Mouse (Mus musculus) brown adipose tissue, adult 24 weeks (tissue): ENCODE measurements around the gene Edar. TPM values are rescaled to one million over a fixed set of nuclear protein-coding genes. Genes with fewer than 3 reads are reported as not detected.
"Not testable (repeated sequence)": the region's sequence is repeated elsewhere in the genome, so short reads cannot be mapped to it uniquely, and the experiment has no call there.

Source experiments
- H3K27ac ChIP-seq: fragments of 200-500 bp; replicated peaks from 2 replicates; pipeline ENCODE4 v1.5.1; 2012; ENCODE audit warnings: low read depth, mild to moderate bottlenecking, low read length
- H3K4me1 ChIP-seq: fragments of 200-500 bp; 2 replicates; pipeline ENCODE4 v1.6.1; 2012; ENCODE audit warnings: low read length, mixed read lengths; ENCODE audit not compliant: control insufficient read depth, insufficient read depth, insufficient read length
- H3K4me3 ChIP-seq: fragments of 200-500 bp; 2 replicates; pipeline ENCODE4 v1.5.1; 2012; ENCODE audit warnings: low read depth, mild to moderate bottlenecking, low read length, moderate library complexity; ENCODE audit not compliant: insufficient read depth
- polyA plus RNA-seq: library from polyadenylated mRNA; stranded (reverse); fragments of >200 nt; gene quantifications from 2 replicates; pipeline ENCODE4 v1.2.4, GENCODE M21; 2012; ENCODE audit not compliant: missing spikeins, insufficient read depth, insufficient read length

Gene Edar
- polyA plus RNA-seq, result not detected in 2 replicates

- H3K27ac ChIP-seq, result no peak within 1 kb of the TSS
- no peaks in the 10 kb centered on the region for H3K4me1 ChIP-seq
- H3K4me3 ChIP-seq, result no peak within 1 kb of the TSS
Measured at GRCm38 (mm10) chr10:58675533-58675932, at the start of gene Edar. TSS of gene Edar (minus strand) at chr10:58675654.

- H3K4me3 ChIP-seq, H3K27ac ChIP-seq, H3K4me1 ChIP-seq: not testable (repeated sequence)
Measured at GRCm38 (mm10) chr10:58718110-58718509, 42.7 kb upstream of the Edar start, which contains the start of gene Gm17542. TSS of gene Gm17542 (minus strand) at chr10:58718210.

- H3K4me3 ChIP-seq, result no peak overlapping the region
- no peak overlapping the region for H3K27ac ChIP-seq
- H3K4me1 ChIP-seq, result peaks cover 2% of the 10 kb centered on the region; the same call in 1 of the 2 replicates
Measured at GRCm38 (mm10) chr10:58714789-58715148, 39.3 kb upstream of the Edar start.

- Histone ChIP-seq H3K27ac (no peak overlapping the region), H3K4me3 (peak overlapping the region; percentile 24; the same call in 1 of the 2 replicates), H3K4me1 (peaks cover 5% of the 10 kb centered on the region)
Measured at GRCm38 (mm10) chr10:58713855-58714788, 38.7 kb upstream of the Edar start.

- Histone ChIP-seq H3K27ac (no peak overlapping the region), H3K4me3 (no peak overlapping the region), H3K4me1 (peaks cover 5% of the 10 kb centered on the region)
Measured at GRCm38 (mm10) chr10:58713225-58713624, 37.8 kb upstream of the Edar start.

GRCm38 (mm10) chr10:58709021-58709420 lies 33.6 kb upstream of the Edar start:
- Histone ChIP-seq H3K4me1 (peaks cover 3% of the 10 kb centered on the region), H3K4me3 (no peak overlapping the region), H3K27ac (no peak overlapping the region)

- no peak overlapping the region for H3K4me3 ChIP-seq
- no peaks in the 10 kb centered on the region for H3K4me1 ChIP-seq
- H3K27ac ChIP-seq, result no peak overlapping the region
Measured at GRCm38 (mm10) chr10:58700578-58700977, 25.1 kb upstream of the Edar start.

GRCm38 (mm10) chr10:58700160-58700559 lies 24.7 kb upstream of the Edar start:
- Histone ChIP-seq H3K4me1 (no peaks in the 10 kb centered on the region), H3K4me3 (no peak overlapping the region), H3K27ac (no peak overlapping the region)

GRCm38 (mm10) chr10:58698955-58699354 lies 23.5 kb upstream of the Edar start:
- no peak overlapping the region for H3K4me3 ChIP-seq

GRCm38 (mm10) chr10:58691051-58691450 lies 15.6 kb upstream of the Edar start:
- no peaks in the 10 kb centered on the region for H3K4me1 ChIP-seq
- no peak overlapping the region for H3K4me3 ChIP-seq
- no peak overlapping the region for H3K27ac ChIP-seq

More at GRCm38 (mm10) chr10:58698955-58699354, 23.5 kb upstream of the Edar start:
- Histone ChIP-seq H3K27ac (no peak overlapping the region), H3K4me1 (no peaks in the 10 kb centered on the region)

- Histone ChIP-seq H3K27ac (no peak overlapping the region), H3K4me3 (no peak overlapping the region), H3K4me1 (no peaks in the 10 kb centered on the region)
Measured at GRCm38 (mm10) chr10:58679298-58679697, 3.8 kb upstream of the Edar start.

- Histone ChIP-seq H3K27ac (no peak overlapping the region), H3K4me1 (no peaks in the 10 kb centered on the region), H3K4me3 (no peak overlapping the region)
Measured at GRCm38 (mm10) chr10:58673278-58674061, 2.0 kb downstream of the Edar start.

GRCm38 (mm10) chr10:58672557-58673277 lies 2.7 kb downstream of the Edar start:
- Histone ChIP-seq H3K4me3 (no peak overlapping the region), H3K4me1 (no peaks in the 10 kb centered on the region), H3K27ac (no peak overlapping the region)

- Histone ChIP-seq H3K4me1 (no peaks in the 10 kb centered on the region), H3K27ac (no peak overlapping the region), H3K4me3 (no peak overlapping the region)
Measured at GRCm38 (mm10) chr10:58663868-58664267, 11.6 kb downstream of the Edar start.

GRCm38 (mm10) chr10:58663417-58663816 lies 12.0 kb downstream of the Edar start:
- H3K4me1 ChIP-seq, result no peaks in the 10 kb centered on the region
- H3K4me3 ChIP-seq, result no peak overlapping the region
- H3K27ac ChIP-seq, result no peak overlapping the region
